Mouse (Mus musculus) myocyte (in vitro differentiated cells): ENCODE results near the gene Egfl7. TPM values are rescaled to one million over a fixed set of nuclear protein-coding genes. Genes with fewer than 3 reads are reported as not detected.

Experiments
- H3K27me3 ChIP-seq: one replicate; pipeline ENCODE4 v1.6.1; 2011; ENCODE audit not compliant: control insufficient read depth, insufficient read depth, insufficient read length
- H3K36me3 ChIP-seq: one replicate; pipeline ENCODE4 v1.6.1; 2011; ENCODE audit not compliant: control insufficient read depth, insufficient read depth
- H3K4me2 ChIP-seq: one replicate; pipeline ENCODE4 v1.6.1; 2011; ENCODE audit warnings: low read depth, control low read depth
- H3K4me3 ChIP-seq: one replicate; pipeline ENCODE4 v1.5.1; 2011; ENCODE audit warnings: mild to moderate bottlenecking, control low read depth, moderate library complexity
- H3K79me2 ChIP-seq: one replicate; pipeline ENCODE4 v1.6.1; 2011; ENCODE audit not compliant: control insufficient read depth, insufficient read depth
- H3ac ChIP-seq: one replicate; pipeline ENCODE4 v1.6.1; 2011; ENCODE audit not compliant: control insufficient read depth, insufficient read length
- CEBPB ChIP-seq: IDR thresholded peaks from 2 replicates; pipeline ENCODE4 v1.6.1; 2011; ENCODE audit warnings: mild to moderate bottlenecking, moderate library complexity; ENCODE audit not compliant: poor library complexity, insufficient read depth, severe bottlenecking
- E2F4 ChIP-seq: IDR thresholded peaks from one replicate; pipeline ENCODE4 v1.6.1; 2011; ENCODE audit warnings: mild to moderate bottlenecking, control low read depth, moderate library complexity; ENCODE audit not compliant: insufficient read depth
- MAX ChIP-seq: IDR thresholded peaks from one replicate; pipeline ENCODE4 v1.6.1; 2011; ENCODE audit warnings: low read depth, mild to moderate bottlenecking, control low read depth
- MYOD1 ChIP-seq, 3 experiments: IDR thresholded peaks; one replicate each; pipeline ENCODE4 v1.6.1; 2011; ENCODE audit warnings: control low read depth in 2 of 3, low read depth in 2 of 3, mild to moderate bottlenecking in 2 of 3, moderate library complexity in 1 of 3; ENCODE audit not compliant: insufficient read length in 2 of 3, control insufficient read depth in 1 of 3
- MYOG ChIP-seq, 3 experiments: IDR thresholded peaks; one replicate each; pipeline ENCODE4 v1.6.1; 2011; ENCODE audit warnings: control low read depth in 2 of 3, low read depth in 2 of 3, mild to moderate bottlenecking in 2 of 3; ENCODE audit not compliant: insufficient read length in 2 of 3, control insufficient read depth in 1 of 3, insufficient read depth in 1 of 3
- POLR2A ChIP-seq: IDR thresholded peaks from one replicate; pipeline ENCODE4 v1.6.1; 2011; ENCODE audit warnings: low read depth, mild to moderate bottlenecking, control low read depth, moderate library complexity; ENCODE audit not compliant: insufficient read length
- POLR2AphosphoS2 ChIP-seq: IDR thresholded peaks from one replicate; pipeline ENCODE4 v1.6.1; 2011; ENCODE audit warnings: low read depth, control low read depth; ENCODE audit not compliant: insufficient read length
- REST ChIP-seq: IDR thresholded peaks from one replicate; pipeline ENCODE4 v1.6.1; 2011; ENCODE audit warnings: mild to moderate bottlenecking, control low read depth, moderate library complexity; ENCODE audit not compliant: insufficient read depth, insufficient read length
- SRF ChIP-seq: IDR thresholded peaks from one replicate; pipeline ENCODE4 v1.6.1; 2011; ENCODE audit warnings: low read depth; ENCODE audit not compliant: control insufficient read depth, insufficient read length
- TCF12 ChIP-seq: IDR thresholded peaks from one replicate; pipeline ENCODE4 v1.6.1; 2011; ENCODE audit warnings: mild to moderate bottlenecking, control low read depth; ENCODE audit not compliant: poor library complexity, insufficient read depth, severe bottlenecking
- TCF3 ChIP-seq: IDR thresholded peaks from one replicate; pipeline ENCODE4 v1.6.1; 2011; ENCODE audit warnings: low read depth, control low read depth; ENCODE audit not compliant: insufficient read length
- USF1 ChIP-seq: IDR thresholded peaks from one replicate; pipeline ENCODE4 v1.6.1; 2011; ENCODE audit warnings: low read depth, mild to moderate bottlenecking, control low read depth, moderate library complexity
- polyA plus RNA-seq: library from polyadenylated mRNA; unstranded; fragments of >200 nt; fragmentation: generic; extraction: Trizol; gene quantifications from one replicate; pipeline ENCODE4 v1.2.1, GENCODE M21; 2012; ENCODE audit warnings: missing spikeins

The Egfl7 gene
- polyA plus RNA-seq, 1 experiment = 2.7 TPM

DNA sequence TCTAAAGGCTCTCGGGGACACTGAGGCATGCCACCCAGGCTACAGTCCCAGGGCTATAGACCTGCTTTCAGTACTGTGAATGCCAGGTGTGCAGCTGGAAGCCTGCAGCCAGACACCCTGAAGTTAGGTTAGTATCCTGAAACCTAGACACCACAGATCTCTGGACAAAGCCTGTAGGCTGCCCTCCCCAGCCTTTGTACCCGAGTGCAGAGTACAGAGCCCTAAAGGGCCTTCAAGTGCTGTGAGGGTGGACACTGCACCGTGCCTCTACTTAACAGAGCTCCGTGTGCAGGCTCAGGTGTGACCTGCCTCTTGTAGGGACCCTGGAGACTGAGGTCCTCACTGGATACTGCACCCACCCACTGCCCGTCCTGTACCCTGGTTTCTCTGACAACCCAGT, 19.3 kb upstream of the Egfl7 start:
- no peaks in the 10 kb centered on the region for H3K79me2 ChIP-seq
- H3K4me3 ChIP-seq = no peak overlapping the region
- H3ac ChIP-seq = no peak overlapping the region
- peaks cover 7% of the 10 kb centered on the region for H3K27me3 ChIP-seq
- no peaks in the 10 kb centered on the region for H3K36me3 ChIP-seq
- no peak overlapping the region for H3K4me2 ChIP-seq
- TF ChIP-seq CEBPB (no peak), MAX (no peak), POLR2AphosphoS2 (no peak), TCF12 (no peak), TCF3 (no peak), MYOD1 (IDR thresholded peaks at IDR 0.05; ENCODE audit: control insufficient read depth in 1 of 3, insufficient read length in 2 of 3, low read depth in 2 of 3) (no peak), USF1 (no peak), SRF (no peak), E2F4 (no peak), MYOG (IDR thresholded peaks at IDR 0.05; ENCODE audit: control insufficient read depth in 1 of 3, insufficient read depth in 1 of 3, insufficient read length in 2 of 3, low read depth in 2 of 3) (no peak), REST (no peak), POLR2A (no peak)

DNA sequence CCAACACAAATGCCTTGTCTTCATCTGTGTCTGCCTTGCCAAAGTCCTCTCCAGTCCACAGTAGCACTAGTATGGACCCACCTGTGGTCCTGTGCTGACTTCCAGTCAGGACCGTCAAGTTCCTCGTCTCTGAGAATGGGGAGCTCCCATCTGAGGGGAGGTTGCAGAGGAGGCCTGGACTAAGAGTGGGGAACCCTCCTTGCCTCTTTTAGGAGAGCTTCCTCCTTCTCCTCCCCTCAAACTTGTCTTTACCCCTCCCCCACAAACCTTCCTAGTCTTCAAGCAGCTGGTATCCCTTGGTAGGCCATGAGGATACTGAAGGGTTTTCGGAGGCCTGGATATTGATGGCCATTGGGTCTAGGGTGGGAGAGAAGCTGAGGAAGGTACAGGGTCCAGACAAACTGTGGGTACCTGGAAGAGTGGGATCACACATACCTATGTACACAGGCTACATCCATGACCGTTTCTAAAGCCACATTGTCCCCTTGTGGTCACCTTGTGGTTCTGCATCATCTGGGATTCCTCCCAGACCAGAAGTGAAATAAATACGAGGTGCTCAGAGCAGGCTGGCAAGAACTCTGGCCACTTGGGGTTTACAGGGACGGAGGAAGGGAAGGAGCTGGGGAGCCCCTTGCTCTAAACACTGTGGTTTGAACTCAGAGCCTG, 18.3 kb upstream of the Egfl7 start:
- Histone ChIP-seq H3K27me3 (peaks cover 7% of the 10 kb centered on the region), H3K79me2 (no peaks in the 10 kb centered on the region), H3K4me2 (peak overlapping the region; percentile 35), H3K4me3 (no peak overlapping the region), H3K36me3 (no peaks in the 10 kb centered on the region), H3ac (no peak overlapping the region)
- no peak for TF ChIP-seq POLR2A
- no peak for TF ChIP-seq CEBPB
- TF ChIP-seq TCF12 = no peak
- no peak for TF ChIP-seq MAX
- TF ChIP-seq USF1 = no peak
- no peak for TF ChIP-seq MYOD1 (IDR thresholded peaks at IDR 0.05; ENCODE audit: control insufficient read depth in 1 of 3, insufficient read length in 2 of 3, low read depth in 2 of 3)
- no peak for TF ChIP-seq SRF

DNA sequence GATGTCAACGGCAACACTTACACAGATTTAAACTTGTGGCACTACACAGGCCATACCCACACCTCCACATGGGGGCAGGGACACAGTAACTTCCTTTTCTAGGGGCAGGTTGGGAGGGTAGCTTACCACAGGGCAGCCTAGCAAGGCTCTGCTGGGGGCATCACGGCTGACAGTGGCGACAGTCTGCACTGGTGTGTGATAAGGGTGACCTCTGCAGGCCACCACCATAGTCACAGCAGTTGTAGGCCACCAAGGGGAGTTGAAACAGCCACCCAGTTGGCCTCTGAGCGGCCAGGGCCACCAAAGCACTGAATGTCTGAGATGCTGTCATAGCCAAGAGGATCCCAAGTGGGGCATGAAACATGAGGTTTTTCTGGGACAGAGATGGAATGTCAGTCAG, 13.6 kb upstream of the Egfl7 start:
- no peak overlapping the region for H3K4me2 ChIP-seq
- H3K79me2 ChIP-seq = no peaks in the 10 kb centered on the region
- H3K4me3 ChIP-seq = no peak overlapping the region
- TF ChIP-seq MYOD1 (IDR thresholded peaks at IDR 0.05; ENCODE audit: control insufficient read depth in 1 of 3, insufficient read length in 2 of 3, low read depth in 2 of 3) (peak in 1 of 3 experiments; percentile 2), MYOG (IDR thresholded peaks at IDR 0.05; ENCODE audit: control insufficient read depth in 1 of 3, insufficient read depth in 1 of 3, insufficient read length in 2 of 3, low read depth in 2 of 3) (no peak)
- H3K36me3 ChIP-seq = no peaks in the 10 kb centered on the region
- H3ac ChIP-seq = no peak overlapping the region
- H3K27me3 ChIP-seq = peaks cover 17% of the 10 kb centered on the region

DNA sequence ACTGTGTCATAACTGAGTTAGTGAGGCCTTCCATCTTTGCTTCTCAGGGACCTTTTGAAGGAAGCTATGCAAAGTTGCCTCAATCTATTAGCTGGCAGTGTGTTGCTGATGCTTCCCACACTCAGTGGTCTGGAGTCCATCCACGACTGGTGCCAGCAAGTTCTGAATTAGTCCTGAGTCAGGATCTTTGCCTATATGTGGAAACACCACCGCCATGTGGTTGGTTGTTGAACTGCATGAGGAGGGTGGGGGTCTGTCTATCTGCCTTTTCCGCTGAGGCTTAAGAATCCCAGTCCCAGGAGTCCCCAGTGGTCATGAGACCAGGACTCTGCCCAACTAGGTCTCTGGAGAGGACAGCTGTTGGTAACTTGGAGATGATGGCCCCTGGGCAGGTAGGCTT, 9.8 kb upstream of the Egfl7 start:
- H3K27me3 ChIP-seq = peaks cover 11% of the 10 kb centered on the region
- TF ChIP-seq USF1 = no peak
- H3K4me2 ChIP-seq = no peak overlapping the region
- no peak overlapping the region for H3K4me3 ChIP-seq
- H3ac ChIP-seq = no peak overlapping the region
- no peaks in the 10 kb centered on the region for H3K36me3 ChIP-seq
- no peaks in the 10 kb centered on the region for H3K79me2 ChIP-seq

DNA sequence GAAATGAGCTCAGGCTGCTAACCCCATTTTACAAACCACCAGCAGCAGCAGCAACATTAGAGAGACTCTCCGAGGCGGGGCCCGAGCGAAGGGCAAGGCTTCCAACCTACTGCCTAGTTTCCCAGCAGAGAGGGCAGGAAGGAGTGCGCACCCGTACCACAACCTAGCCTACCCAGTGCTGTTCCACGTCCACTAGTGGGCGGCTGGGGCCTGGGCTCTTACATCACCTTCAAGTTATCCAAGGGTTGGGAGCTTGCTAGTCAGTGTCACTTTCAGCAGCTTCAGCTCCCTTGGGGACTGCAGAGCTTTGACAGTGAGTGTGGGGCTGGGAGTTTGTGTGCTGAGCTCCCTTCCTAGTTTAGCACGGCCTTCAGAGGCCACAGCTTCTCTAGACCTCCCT, 8.4 kb upstream of the Egfl7 start:
- no peaks in the 10 kb centered on the region for H3K36me3 ChIP-seq
- no peaks in the 10 kb centered on the region for H3K79me2 ChIP-seq
- H3K4me3 ChIP-seq = no peak overlapping the region
- no peak overlapping the region for H3ac ChIP-seq
- peaks cover 11% of the 10 kb centered on the region for H3K27me3 ChIP-seq
- H3K4me2 ChIP-seq = no peak overlapping the region
- no peak for TF ChIP-seq TCF12
- TF ChIP-seq MYOD1 (IDR thresholded peaks at IDR 0.05; ENCODE audit: control insufficient read depth in 1 of 3, insufficient read length in 2 of 3, low read depth in 2 of 3) = no peak
- TF ChIP-seq REST = no peak
- TF ChIP-seq POLR2AphosphoS2 = no peak

DNA sequence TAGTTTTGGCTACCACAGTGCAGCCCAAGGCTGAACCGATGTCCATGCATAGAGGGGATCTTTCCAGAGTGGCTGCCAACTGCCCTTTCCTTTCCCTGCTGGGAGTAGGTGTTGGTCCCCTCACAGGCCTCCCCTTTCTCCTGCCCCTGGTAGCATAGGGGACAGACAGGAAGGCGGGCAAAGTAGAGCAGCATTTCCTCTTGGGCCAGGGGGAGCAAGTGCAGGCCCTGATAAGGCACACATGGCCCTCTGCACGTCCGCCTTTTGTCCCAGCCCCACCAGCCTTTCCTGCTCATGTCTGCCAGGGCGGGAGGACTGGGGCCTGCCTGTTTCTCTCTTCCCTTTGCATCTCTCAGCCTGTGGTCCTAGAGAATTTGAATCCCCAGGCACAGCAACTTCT, 8.0 kb upstream of the Egfl7 start:
- Histone ChIP-seq H3K36me3 (no peaks in the 10 kb centered on the region), H3ac (no peak overlapping the region), H3K4me2 (no peak overlapping the region), H3K79me2 (no peaks in the 10 kb centered on the region), H3K4me3 (no peak overlapping the region), H3K27me3 (peaks cover 11% of the 10 kb centered on the region)
- TF ChIP-seq MYOG (IDR thresholded peaks at IDR 0.05; ENCODE audit: control insufficient read depth in 1 of 3, insufficient read depth in 1 of 3, insufficient read length in 2 of 3, low read depth in 2 of 3) (no peak), REST (no peak), USF1 (no peak), CEBPB (no peak), MYOD1 (IDR thresholded peaks at IDR 0.05; ENCODE audit: control insufficient read depth in 1 of 3, insufficient read length in 2 of 3, low read depth in 2 of 3) (no peak), TCF12 (no peak), POLR2AphosphoS2 (no peak), POLR2A (no peak), TCF3 (no peak), MAX (no peak)
